Mouse (Mus musculus): ENCODE measurements around the gene Bend6.
A peak's percentile ranks its signal among the peaks of the same experiment; 100 is the strongest.

Gene Bend6

DNA sequence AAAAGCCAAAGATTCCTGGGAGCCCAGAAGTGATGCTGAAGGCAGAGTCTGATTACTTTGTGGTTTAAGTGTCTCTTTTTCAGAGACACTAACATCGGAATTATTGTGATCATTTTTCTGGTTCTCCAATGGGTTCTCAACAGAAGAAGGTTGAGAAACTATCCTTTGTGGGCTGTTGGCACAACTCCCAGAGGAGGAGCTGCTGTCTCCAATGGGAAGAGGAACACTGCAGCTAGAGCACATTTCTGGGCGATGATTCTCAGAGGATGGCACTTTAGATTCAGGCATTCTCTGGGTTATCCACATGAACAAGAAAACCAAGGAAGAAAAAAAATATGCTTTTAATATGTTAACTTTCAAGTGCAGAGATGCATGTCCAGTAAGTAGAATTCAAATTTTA lies 104.3 kb downstream of the Bend6 start:
- peak; percentile 17 to 49 for DNase-seq (ENCODE audit: low spot score in 2 of 2)

All from frontal cortex, postnatal 36 days (tissue).